Mouse (Mus musculus): ENCODE results near the gene Agl. TPM values are rescaled to one million over a fixed set of nuclear protein-coding genes. Genes with fewer than 3 reads are reported as not detected.

Gene Agl
- polyA plus RNA-seq, 1 experiment from 2014 or later, result 7.3 TPM

DNA sequence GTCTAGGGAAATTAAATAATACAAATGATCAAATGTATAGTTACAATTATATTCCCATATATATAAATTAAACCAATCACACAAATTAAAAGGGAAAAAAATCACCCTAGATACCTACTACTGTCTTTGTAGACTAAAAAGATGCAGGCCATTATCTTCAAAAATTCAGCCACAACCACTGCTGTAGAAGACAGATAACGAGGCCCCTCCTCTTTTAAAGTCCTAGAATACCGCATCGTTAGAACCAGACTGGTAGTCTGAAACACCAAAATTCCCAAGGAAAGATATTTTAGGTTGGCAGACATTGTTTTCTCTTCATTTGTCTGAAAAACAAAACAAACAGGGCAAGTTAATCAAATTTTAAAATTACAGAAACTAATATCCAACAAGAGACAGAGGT lies 113.7 kb downstream of the Agl start:
- no peak for DNase-seq (ENCODE audit: low spot score)
- Histone ChIP-seq H3K4me3 (no peak overlapping the region), H3K27me3 (ENCODE audit: low read depth, poor library complexity, severe bottlenecking) (no peaks in the 10 kb centered on the region), H3K27ac (no peak overlapping the region), H3K4me1 (no peaks in the 10 kb centered on the region), H3K36me3 (peaks cover 13% of the 10 kb centered on the region), H3K9me3 (replicated peaks) (no peaks in the 10 kb centered on the region)
- 94% methylated on average over 3 of the region's 3 CpGs for WGBS

Other genes with a start within 250 kb of the Agl start
- 0.48 and 0.61 TPM in 2 replicates for gene Lrrc39, start 245.2 kb downstream of the Agl start, polyA plus RNA-seq (2016; fragmentation: Nextera tagmentation; extraction: Ambion mirVana)
- gene Sass6, start 213.2 kb downstream of the Agl start, polyA plus RNA-seq (2016; fragmentation: Nextera tagmentation; extraction: Ambion mirVana), result 35.8 and 41.9 TPM in 2 replicates
- gene Trmt13, start 193.6 kb downstream of the Agl start, polyA plus RNA-seq (2016; fragmentation: Nextera tagmentation; extraction: Ambion mirVana), result 23.1 and 30.0 TPM in 2 replicates
- gene Mfsd14a, start 145.5 kb downstream of the Agl start, polyA plus RNA-seq (2016; fragmentation: Nextera tagmentation; extraction: Ambion mirVana), result 86.1 and 87.0 TPM in 2 replicates
- gene Gm43191, start 126.9 kb downstream of the Agl start, polyA plus RNA-seq (2016; fragmentation: Nextera tagmentation; extraction: Ambion mirVana), result not detected in 2 replicates
- gene Slc35a3, start 95.3 kb downstream of the Agl start, polyA plus RNA-seq (2016; fragmentation: Nextera tagmentation; extraction: Ambion mirVana), result 8.5 and 11.1 TPM in 2 replicates
- gene Frrs1, start 51.3 kb upstream of the Agl start, polyA plus RNA-seq (2016; fragmentation: Nextera tagmentation; extraction: Ambion mirVana), result 12.7 and 14.3 TPM in 2 replicates
- gene 4930455H04Rik, start 160.1 kb upstream of the Agl start, polyA plus RNA-seq (2016; fragmentation: Nextera tagmentation; extraction: Ambion mirVana), result not detected in 2 replicates
- 0.43 and 1.5 TPM in 2 replicates for gene Palmd, start 160.8 kb upstream of the Agl start, polyA plus RNA-seq (2016; fragmentation: Nextera tagmentation; extraction: Ambion mirVana)

Data from limb, embryonic 10.5 days (tissue).